Mouse (Mus musculus): ENCODE measurements around the gene Tpst2.

GRCm38 (mm10) chr5:112329805-112330564 lies 53.5 kb downstream of the Tpst2 start:
- TF ChIP-seq CTCF (IDR thresholded peaks at IDR 0.05; ENCODE audit: low read depth): no peak
- TF ChIP-seq EP300 (optimal IDR thresholded peaks at IDR 0.05): no peak
